Mouse (Mus musculus) natural killer cell, adult 2 months (primary cell): ENCODE results near the gene AI413582.

Source experiments
- DNase-seq, 2 experiments: peaks; one replicate each; pipeline ENCODE4 v3.0.0; 2022; ENCODE audit warnings: low spot score in 2 of 2

Gene AI413582

DNA sequence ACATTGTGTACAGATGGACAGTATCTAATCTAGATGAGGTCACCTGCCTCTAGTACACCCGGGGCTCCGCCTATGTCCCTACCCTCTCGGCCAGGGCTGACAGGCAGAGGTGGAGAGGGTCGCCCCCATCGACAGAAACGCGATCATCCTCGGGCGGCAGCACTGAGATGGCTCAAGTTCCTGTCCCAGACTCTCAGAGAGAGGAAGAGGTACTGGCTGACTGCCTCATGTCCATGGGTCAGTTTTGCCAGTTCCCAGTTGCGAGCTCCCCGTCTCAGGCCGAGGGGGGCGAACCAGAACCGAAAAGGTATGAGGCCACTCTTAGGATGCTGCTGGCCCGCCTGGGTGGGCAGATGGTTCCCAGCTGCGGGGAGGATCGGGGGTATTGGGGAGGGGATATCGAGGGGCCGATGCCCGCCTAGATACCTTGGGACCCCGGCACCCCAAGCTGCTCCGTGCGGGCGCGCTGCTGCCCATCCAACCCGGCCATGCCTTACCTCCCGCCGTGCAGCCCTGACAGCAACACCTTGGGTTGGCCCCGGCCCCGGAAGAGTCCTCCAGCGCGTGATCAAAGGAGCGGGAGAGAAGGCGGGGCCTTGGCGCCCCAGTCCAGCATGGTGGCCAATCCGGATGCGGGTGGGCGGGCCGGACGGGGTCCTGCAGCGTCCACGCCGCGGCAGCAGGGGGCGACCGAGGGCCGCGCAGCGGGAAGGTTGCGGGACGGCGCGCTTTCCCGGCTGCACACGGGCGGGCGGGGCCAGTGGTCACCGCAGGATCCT lies at the start of gene AI413582:
Gene AI413582, minus strand, starts transcription at position 594 of the 779 bp plus-strand sequence.
- DNase-seq: peak; percentile 93 to 94

DNA sequence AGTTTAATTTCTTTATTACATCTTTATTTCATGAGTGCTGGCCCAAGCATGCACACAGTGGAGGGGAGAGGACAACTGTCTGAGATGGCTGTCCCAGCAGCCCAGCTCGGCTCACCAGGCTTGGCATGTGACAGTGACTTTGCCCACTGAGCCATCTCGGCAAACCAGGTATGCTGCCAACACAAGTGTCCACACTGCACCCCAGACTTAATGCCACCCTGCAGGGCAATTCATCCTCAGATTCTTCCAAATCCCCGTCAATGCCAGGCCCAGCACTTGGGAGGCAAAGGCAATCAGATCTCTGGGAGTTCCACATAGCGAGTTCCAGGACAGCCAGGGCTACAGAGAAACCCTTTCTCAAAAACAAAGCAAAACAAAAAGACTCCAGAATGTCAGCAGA lies 47.5 kb upstream of the AI413582 start:
- no peak for DNase-seq

GRCm38 (mm10) chr17:27611994-27612393 lies 46.4 kb upstream of the AI413582 start:
- no peak for DNase-seq

DNA sequence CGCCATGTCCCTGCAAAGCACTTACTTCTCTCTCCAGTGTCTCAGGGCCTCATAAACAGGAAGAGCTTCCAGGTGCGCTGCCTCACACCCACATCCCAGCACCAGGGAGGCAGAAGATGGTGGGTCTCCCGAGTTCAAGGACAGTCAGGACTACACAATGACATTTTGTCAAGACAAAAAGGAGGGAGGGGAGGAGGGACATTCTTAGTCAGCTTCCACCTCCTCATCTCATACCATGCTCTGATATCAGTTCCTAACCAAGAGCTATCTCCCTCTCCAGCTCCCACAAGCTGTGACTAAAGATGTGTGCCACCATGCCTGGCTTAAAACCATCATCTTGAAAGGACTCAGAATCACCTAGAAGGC lies 45.9 kb upstream of the AI413582 start:
- DNase-seq: no peak

DNA sequence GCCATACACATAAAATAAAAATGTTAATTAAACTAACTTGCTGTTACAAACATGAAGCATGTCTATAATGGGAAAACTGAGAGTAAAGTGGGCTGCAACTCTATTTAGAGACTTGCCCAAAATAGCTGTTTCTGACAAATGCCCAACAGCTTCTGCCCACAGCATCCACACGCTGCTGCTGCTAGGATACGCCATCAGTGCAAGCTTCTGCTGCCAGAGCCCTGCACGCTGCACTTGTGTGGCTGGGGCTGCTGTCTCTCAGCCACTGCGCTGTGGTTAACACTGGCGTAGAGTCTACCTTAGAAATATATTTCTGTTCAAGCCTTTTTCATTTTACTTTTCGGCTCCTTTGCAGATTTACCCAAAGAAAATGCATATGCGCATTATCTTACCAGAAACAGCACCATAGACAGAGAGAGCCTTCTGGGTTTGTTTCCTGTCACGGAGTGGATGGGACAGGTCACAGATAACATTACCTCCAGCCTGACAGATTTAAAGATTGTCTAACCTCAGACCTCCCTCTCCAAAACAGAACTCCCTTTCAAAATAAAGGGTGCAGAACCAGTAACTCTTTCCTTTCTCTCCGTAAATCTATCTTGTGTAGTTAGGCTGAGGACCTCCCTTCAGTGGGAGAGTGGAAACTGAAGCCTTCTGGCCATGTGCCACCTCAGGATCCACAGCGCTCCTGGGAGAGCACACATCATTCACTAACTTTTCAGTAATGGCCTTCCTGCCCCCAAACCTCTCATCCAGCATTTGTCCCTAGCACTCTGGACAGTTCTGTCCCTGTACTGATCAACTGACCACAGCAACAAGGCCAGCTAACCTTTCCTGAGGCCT lies 45.3 kb upstream of the AI413582 start:
- DNase-seq: no peak

DNA sequence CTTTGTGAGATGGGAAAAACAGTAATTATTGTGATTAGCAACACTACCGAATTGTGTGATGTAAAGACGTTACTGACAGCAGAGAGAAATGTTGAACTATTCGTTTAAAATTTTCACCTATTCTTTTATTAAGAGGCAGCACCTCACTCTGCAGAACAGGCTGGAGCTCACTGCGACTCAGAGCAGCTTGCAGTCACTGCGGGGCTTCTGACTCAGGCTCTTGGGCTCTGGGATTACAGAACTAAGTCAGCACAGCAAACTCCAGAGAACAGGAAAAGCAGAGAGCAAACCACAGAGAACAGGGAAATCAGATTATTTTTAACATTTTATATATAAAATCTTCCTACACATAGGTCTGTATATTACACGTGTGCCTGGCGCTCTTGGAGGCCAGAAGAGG lies 44.0 kb upstream of the AI413582 start:
- no peak for DNase-seq

- no peak for DNase-seq
Measured at GRCm38 (mm10) chr17:27603522-27604234, 38.1 kb upstream of the AI413582 start.

- no peak for DNase-seq
Measured at GRCm38 (mm10) chr17:27603036-27603435, 37.5 kb upstream of the AI413582 start.

- DNase-seq: no peak
Measured at GRCm38 (mm10) chr17:27600869-27601268, 35.3 kb upstream of the AI413582 start.

- no peak for DNase-seq
Measured at GRCm38 (mm10) chr17:27600286-27600685, 34.7 kb upstream of the AI413582 start.

- no peak for DNase-seq
Measured at GRCm38 (mm10) chr17:27596376-27597190, 31.0 kb upstream of the AI413582 start.

DNA sequence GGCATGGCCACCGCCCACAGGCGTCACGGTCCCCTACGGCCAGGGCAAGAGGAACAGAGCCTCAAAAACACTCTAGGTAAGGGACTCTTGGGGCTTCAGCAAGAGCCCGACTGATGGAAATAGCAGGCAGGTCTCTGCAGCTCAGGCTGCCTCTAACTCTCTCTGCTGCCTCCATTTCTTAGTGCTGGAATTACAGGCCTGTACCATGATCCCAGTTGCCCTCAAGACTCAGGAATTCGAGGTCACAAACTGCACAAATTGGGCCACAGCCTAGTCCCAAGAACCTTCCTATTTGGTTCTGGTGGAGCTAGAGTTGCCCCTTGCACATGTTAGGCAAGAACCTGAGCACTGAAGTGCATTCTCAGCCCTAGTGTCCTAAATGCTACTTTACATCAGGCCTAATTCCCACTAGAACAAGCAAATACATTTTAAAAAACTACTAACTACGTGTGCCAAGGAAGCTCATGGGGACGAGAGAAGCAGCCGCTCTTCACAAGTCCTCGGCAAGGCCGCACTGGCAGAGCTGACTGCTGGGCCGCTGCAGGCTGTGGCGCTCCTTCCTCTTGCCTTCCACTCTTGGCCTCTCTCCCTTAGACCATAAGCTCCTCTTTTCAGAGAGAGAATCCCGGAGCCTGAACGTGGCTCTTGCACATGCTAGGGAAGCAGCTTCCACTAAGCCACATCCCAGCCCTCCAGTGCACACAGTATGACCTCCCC lies 30.3 kb upstream of the AI413582 start:
- DNase-seq: no peak

GRCm38 (mm10) chr17:27592565-27592910 lies 27.0 kb upstream of the AI413582 start:
- DNase-seq: no peak

GRCm38 (mm10) chr17:27591826-27592564 lies 26.4 kb upstream of the AI413582 start:
- peak in 1 of 2 experiments; percentile 21 for DNase-seq

DNA sequence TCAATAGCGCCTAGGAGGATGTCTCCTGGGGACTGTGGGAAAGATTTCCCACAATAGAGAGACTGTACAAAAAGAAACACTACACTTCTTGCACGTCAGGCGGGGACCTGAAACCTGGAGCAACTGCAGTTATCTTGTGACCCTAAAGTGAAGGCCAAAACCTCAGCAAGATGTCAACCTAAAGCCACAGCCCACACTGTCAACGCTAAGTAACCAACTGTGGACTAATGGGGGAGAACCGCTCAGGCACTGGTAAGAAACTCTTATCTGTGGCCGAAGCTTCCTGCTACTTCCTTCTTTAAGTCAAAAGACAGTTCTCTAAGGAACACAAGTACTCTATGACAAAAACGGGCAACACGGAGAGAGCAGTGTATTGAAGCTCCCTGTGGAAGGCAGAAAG lies 22.7 kb upstream of the AI413582 start:
- DNase-seq: peak; percentile 19 to 34

DNA sequence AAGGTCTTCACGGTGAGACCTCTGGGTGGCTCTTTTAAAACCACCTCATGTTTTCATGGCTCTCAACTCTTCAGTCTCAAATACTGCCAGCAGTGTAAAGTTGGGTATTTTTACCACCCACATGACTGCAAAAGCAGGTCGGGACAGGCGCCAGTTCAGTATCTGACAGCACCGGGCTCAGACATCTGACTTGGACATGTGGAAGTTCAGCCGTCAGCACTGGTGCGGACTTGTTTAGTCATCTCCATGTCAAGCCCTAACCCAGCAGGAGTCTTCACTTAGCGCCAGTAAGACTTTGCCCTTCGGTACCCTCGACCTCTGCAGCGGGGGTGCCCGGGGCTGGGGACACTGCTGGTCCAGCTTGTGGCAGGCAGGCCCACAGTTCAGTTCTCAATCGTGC lies 21.7 kb upstream of the AI413582 start:
- DNase-seq: no peak

DNA sequence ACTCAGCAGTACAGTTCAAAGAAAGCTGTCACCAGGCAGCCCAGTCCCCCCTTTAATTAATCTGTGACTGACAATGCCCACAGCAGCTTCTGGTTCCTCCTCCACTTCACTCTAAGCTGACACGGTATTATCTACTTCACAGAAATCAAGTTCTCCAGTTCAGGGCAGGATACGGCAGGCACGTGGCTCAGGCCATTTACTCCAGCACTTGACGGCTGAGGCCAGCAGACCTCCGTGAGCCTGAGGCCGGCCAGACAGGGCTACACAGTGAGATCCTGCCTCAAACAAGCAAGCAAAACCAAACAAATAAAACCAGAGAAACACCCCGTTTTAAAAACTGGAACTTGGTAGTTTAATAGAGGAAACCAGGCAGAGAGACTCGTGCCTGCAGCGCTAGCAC lies 21.1 kb upstream of the AI413582 start:
- DNase-seq: no peak

DNA sequence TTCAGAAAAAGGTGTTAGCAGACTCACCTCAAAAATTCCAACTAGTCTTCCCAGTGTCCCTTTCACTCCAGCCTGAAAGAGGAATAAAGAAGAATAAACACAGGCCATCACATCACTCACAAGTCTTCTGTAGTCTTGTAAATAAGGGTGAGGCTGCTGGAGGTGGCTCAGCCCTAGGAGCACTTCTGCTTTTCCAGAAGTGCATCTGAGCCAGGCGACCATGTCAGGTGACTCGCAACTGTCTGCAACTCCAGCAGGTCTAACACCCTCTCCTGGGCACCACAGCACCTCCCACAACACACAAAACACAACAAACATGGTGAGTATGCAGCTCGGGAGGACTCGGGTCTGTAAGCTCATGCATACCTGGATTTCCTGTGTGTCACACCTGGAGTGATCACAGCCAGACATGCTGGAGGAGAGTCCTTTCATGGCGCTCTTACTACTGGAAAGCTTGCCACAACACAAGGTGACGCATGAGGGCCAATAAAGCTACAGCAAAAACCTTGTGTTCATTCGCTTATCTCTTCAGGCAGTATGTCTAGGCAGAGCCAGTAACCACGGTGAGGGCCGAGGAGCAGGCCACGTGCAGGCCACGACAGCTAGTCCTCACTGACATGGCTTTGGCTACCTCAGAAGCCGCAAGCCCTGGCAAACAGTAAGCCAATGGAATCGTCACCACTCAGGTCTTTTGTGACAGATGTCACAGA lies 17.8 kb upstream of the AI413582 start:
- DNase-seq: no peak

- no peak for DNase-seq
Measured at GRCm38 (mm10) chr17:27580392-27581068, 15.0 kb upstream of the AI413582 start.
